Comparison of ENCODE assay signal across 8 mouse cellular contexts in genomic region chr9:23581039-23581606, GRCm38 (mm10).
DNase-seq lines count a peak whose midpoint lies in the region; ATAC-seq and TF ChIP-seq lines count a peak whose summit lies in the region.

No protein-coding gene starts in this region.

- no peak overlapping the region for H3K4me3 ChIP-seq in kidney, adult 2 months (ENCODE audit: insufficient read depth, low read depth, low read length)
- no peak overlapping the region for H3K4me3 ChIP-seq in limb, embryonic 10.5 days
- H3K4me3 ChIP-seq in stomach, postnatal 0 days (ENCODE audit: low read depth, low read length), result no peak overlapping the region

- WGBS in kidney, adult 2 months, result 14% methylated on average over 6 of the region's 6 CpGs
- WGBS in limb, embryonic 10.5 days, result 35% methylated on average over 6 of the region's 6 CpGs
- 8% methylated on average over 6 of the region's 6 CpGs for WGBS in stomach, postnatal 0 days

- no peaks in the 10 kb centered on the region for H3K27me3 ChIP-seq in kidney, adult 2 months (replicated peaks; ENCODE audit: control insufficient read depth, insufficient read depth, low read length)
- no peaks in the 10 kb centered on the region for H3K27me3 ChIP-seq in limb, embryonic 10.5 days (ENCODE audit: low read depth, poor library complexity, severe bottlenecking)
- no peaks in the 10 kb centered on the region for H3K27me3 ChIP-seq in stomach, postnatal 0 days (ENCODE audit: control insufficient read depth, insufficient read depth, low read length)

- DNase-seq in monocyte, adult 2 months (ENCODE audit: low read depth in 1 of 2, low spot score in 2 of 2), result peak; percentile 7 to 12
- DNase-seq in embryo, embryonic 10 days (ENCODE audit: low spot score), result peak; percentile 92
- peak; percentile 1 for DNase-seq in gonadal fat pad, adult 2 months (ENCODE audit: low read depth)
- DNase-seq in kidney, adult 2 months, result peak; percentile 74
- peak; percentile 70 for DNase-seq in limb, embryonic 10.5 days (ENCODE audit: low spot score)
- DNase-seq in naive thymus-derived CD4-positive, alpha-beta T cell, adult 2 months (ENCODE audit: low read depth), result peak; percentile 8
- DNase-seq in stomach, postnatal 0 days (ENCODE audit: low spot score), result peak; percentile 52

- H3K27ac ChIP-seq in kidney, adult 2 months (ENCODE audit: insufficient read depth, low read depth, low read length), result no peak overlapping the region
- H3K27ac ChIP-seq in limb, embryonic 10.5 days, result no peak overlapping the region
- H3K27ac ChIP-seq in stomach, postnatal 0 days (replicated peaks), result no peak overlapping the region

- no peaks in the 10 kb centered on the region for H3K9me3 ChIP-seq in limb, embryonic 10.5 days (replicated peaks)
- H3K9me3 ChIP-seq in stomach, postnatal 0 days (ENCODE audit: control insufficient read depth, low read length), result no peaks in the 10 kb centered on the region

- no peak overlapping the region for H3K4me2 ChIP-seq in stomach, postnatal 0 days (replicated peaks; ENCODE audit: low read depth)

- peak; percentile 69 for TF ChIP-seq CTCF in kidney, adult 2 months (conservative IDR thresholded peaks at IDR 0.05; ENCODE audit: insufficient read depth, insufficient read length, low read depth, low read length)
- TF ChIP-seq CTCF in stomach, postnatal 0 days (IDR thresholded peaks at IDR 0.05; ENCODE audit: low read depth), result peak; percentile 90

- TF ChIP-seq EP300 in stomach, postnatal 0 days (optimal IDR thresholded peaks at IDR 0.05), result no peak

- ATAC-seq in monocyte, adult 5-6 weeks (replicated peaks; ENCODE audit: insufficient number of reproducible peaks, low FRiP score, low TSS enrichment, poor library complexity, severe bottlenecking), result no peak
- 0 out of 2 replicates have a peak, but pooled peaks have one; percentile 35 for ATAC-seq in stomach, postnatal 0 days (ENCODE audit: low FRiP score, low TSS enrichment)

- TF ChIP-seq POLR2A in kidney, adult 2 months (IDR thresholded peaks at IDR 0.05; ENCODE audit: low read depth, low read length), result no peak

- H3K9ac ChIP-seq in stomach, postnatal 0 days (ENCODE audit: low read length), result no peak overlapping the region

- H3K36me3 ChIP-seq in kidney, adult 2 months (ENCODE audit: control insufficient read depth, insufficient read depth, low read length), result no peaks in the 10 kb centered on the region
- H3K36me3 ChIP-seq in limb, embryonic 10.5 days, result no peaks in the 10 kb centered on the region
- no peaks in the 10 kb centered on the region for H3K36me3 ChIP-seq in stomach, postnatal 0 days (ENCODE audit: control insufficient read depth, insufficient read depth, low read length)

- no peaks in the 10 kb centered on the region for H3K4me1 ChIP-seq in kidney, adult 2 months (ENCODE audit: control insufficient read depth, insufficient read depth, low read length)
- no peaks in the 10 kb centered on the region for H3K4me1 ChIP-seq in limb, embryonic 10.5 days
- no peaks in the 10 kb centered on the region for H3K4me1 ChIP-seq in stomach, postnatal 0 days (replicated peaks; ENCODE audit: control insufficient read depth, insufficient read depth)

Comparison
In these comparisons a context has a peak if more than half of its experiments do, and no peak if none do; other contexts are left out.
1. DNase-seq: peak in every context shown above with its lines; median percentile 92 in embryo, embryonic 10 days; 74 in kidney, adult 2 months; 70 in limb, embryonic 10.5 days; 52 in stomach, postnatal 0 days; 10 in monocyte, adult 2 months; 8 in naive thymus-derived CD4-positive, alpha-beta T cell, adult 2 months; 1 in gonadal fat pad, adult 2 months.